Mouse (Mus musculus): ENCODE results near the gene Kpna6. TPM values are rescaled to one million over a fixed set of nuclear protein-coding genes. Genes with fewer than 3 reads are reported as not detected.

Gene Kpna6
- total RNA-seq, 2 experiments from 2014 or later, result 84.2 to 94.0 TPM

DNA sequence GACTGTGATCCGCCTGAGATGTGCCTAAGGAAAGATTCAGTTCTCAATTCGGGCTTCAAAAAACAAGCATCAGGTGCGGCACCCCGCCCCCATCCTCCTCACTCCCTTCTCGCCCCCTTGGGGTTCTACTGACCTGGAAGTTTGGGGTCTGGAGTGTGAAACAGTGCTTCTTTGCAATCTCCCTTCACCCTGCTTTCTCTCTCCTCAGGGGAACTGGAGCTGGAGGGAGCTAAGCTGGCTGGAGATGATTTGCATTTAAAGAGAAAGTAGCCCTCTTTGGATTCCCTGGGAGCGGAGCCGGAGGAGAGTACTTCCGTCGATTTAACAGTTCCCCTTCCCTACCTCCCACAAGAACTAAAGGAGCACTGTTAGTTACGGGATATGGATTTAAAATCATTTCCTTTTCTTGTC is 48.9 kb downstream of the Kpna6 start, which contains the start of gene Ccdc28b:
Gene Ccdc28b (minus strand): TSS at position 267 of the 411 bp plus-strand sequence.
- peak; percentile 55 to 56 for DNase-seq (ENCODE audit: extremely low spot score in 1 of 2, low spot score in 2 of 2)
- Histone ChIP-seq H3K4me3 (peak within 1 kb of the TSS; percentile 80), H3K27ac (peak within 1 kb of the TSS; percentile 97)
- intact Hi-C loops (cut with DNase I), result loop anchor here (2.0 kb wide), 1 partner anchor 17 kb away; the partner anchor contains the start of gene Txlna
- TF ChIP-seq CTCF (IDR thresholded peaks at IDR 0.05), result no peak

DNA sequence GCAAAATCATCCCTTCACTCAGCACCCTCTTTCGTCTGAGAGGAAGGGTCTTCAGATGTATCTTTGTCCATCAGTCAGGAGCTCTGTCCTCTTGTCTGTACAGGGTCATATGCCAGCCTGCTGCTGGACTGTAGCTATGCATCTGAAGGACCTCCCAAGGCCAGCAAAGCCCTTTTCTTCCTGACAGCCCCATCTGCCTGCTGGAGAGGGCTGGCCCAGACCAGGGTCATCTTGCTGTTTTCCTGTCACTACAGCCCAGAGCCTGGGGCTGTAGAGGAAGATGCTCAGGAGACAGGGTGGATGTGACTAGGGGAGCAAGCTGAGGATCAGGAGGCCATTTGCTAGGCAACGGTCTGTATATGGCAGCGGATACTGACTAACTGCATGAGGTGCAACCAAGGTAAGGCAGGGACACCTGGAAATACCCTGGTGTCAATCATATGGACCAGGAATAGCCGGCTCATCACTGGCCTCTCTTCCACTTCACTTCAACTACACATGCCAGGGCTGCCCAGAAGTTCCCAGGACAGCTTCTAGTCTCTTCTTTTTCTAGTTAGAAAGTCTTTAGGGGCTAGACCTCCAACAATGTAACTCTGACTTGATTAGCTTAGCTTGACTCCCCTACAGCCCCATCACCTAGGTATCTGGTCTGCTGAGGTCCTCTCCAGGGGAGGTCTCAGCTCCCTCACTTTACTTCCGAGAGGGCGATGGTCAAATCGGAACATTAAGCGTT is 49.6 kb downstream of the Kpna6 start:
- no peak for DNase-seq (ENCODE audit: extremely low spot score in 1 of 2, low spot score in 2 of 2)
- Histone ChIP-seq H3K27ac (peak overlapping the region; percentile 97), H3K4me3 (peak overlapping the region; percentile 80)
- intact Hi-C loops (cut with DNase I), result no loop called here
- no peak for TF ChIP-seq CTCF (IDR thresholded peaks at IDR 0.05)

DNA sequence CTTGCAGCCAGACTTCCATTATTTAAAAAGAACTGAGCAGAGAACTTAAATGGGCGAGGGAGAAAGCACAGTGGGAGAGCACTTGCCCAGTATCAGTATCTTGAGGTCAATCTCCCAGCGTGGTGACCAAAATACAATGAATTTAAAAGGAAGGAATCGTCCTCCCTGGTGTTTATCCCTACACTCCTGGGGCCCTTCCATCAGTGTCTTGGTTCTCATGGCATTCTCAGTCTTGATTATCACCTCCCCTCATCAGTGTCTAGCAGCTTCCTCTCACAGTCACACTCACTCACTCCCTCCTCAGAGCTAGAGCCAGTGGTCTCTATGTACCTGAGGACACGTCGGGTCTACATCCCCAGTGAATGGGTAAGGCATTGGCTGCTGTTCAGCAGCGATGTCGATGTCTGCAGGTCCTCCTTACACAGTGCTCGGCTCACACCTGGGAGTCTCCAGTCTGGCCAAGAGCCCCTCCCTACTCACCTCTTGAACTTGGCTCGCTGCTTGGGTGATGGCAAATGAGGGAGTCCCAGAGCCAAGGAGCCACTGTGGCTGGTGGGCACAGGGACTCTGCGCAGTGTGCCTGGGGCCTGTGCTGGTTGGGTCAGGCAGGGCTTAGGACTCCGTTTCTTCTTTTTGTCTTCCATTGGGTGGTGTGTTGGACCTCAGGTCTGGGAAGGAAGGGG is 50.3 kb downstream of the Kpna6 start:
- intact Hi-C loops (cut with DNase I), result no loop called here
- no peak for DNase-seq (ENCODE audit: extremely low spot score in 1 of 2, low spot score in 2 of 2)
- peak overlapping the region; percentile 97 for H3K27ac ChIP-seq
- peak overlapping the region; percentile 80 for H3K4me3 ChIP-seq
- TF ChIP-seq CTCF (IDR thresholded peaks at IDR 0.05), result no peak; the same call in 1 of the 2 replicates

DNA sequence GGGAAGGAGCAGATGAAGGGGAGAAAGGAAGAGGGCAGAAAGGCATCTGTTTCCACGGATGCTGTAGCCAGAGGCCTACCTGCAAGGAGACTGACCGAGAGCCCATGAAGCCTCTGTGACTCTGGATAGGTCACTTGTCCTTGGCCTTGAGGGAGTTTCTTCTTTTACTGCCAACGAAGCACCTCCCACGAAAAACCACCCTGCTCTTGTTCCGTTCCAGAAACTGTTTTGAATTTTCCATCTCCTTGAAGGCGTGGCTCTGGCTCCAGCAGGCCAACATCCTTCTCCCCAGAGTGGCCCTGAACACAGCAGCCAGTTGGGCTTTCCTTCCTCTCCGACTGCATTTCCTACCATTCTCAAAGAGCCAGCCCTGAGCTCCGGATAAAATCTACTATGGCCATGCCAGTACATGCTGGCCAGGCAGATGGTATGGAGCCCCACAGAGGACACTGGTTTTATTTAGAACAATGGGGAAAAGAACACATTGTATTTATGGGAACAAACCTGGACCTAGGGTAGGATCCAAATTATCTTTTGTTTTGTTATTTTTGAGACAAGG is 51.2 kb downstream of the Kpna6 start:
- peak overlapping the region; percentile 97 for H3K27ac ChIP-seq
- DNase-seq (ENCODE audit: extremely low spot score in 1 of 2, low spot score in 2 of 2), result no peak
- no peak for TF ChIP-seq CTCF (IDR thresholded peaks at IDR 0.05)
- H3K4me3 ChIP-seq, result peak overlapping the region; percentile 80
- intact Hi-C loops (cut with DNase I), result no loop called here

DNA sequence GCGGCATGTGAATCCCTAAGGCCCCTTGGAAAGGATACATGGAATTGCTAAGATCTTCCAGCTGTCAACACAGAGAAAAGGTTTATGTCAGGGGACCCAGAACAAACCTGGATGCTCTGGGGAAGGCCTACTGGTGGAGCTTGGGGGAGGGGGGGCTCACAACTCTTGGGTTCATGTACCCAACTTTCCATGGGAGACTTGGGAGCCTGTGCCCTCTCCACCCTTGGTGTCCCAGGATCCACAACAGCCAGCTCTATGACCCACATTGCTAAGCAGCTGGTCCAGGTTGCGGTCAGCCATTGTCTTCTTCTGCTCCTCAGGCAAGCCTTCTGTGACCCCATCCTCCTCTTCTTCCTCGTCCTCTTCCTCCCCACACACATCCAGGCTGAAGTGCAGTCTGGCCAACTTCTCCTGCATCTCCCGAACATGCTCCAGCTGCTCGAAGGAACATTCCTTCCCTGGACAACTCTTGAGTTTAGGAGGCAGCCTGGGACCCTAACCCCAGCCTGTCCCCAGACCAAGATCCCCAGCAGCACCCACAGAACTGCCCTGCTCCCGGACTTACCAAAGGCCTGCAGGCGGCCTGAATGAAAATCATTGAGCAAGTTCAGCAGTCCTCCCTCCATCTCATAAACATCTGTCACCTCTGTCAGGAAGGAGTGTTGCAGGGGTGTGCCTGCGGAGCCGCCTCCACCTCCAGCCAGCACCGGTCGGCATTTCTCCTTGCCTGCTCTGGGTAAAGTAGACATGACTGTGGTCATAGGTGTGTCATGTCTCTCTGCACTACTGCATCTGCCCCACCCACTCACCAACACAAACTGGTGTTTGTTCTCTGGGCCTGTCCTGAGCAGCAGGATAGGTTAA is 51.9 kb downstream of the Kpna6 start:
- no peak overlapping the region; the same call in none of the 2 replicates for H3K4me3 ChIP-seq
- intact Hi-C loops (cut with DNase I), result no loop called here
- no peak for DNase-seq (ENCODE audit: extremely low spot score in 1 of 2, low spot score in 2 of 2)
- H3K27ac ChIP-seq, result peak overlapping the region; percentile 30
- no peak for TF ChIP-seq CTCF (IDR thresholded peaks at IDR 0.05)

DNA sequence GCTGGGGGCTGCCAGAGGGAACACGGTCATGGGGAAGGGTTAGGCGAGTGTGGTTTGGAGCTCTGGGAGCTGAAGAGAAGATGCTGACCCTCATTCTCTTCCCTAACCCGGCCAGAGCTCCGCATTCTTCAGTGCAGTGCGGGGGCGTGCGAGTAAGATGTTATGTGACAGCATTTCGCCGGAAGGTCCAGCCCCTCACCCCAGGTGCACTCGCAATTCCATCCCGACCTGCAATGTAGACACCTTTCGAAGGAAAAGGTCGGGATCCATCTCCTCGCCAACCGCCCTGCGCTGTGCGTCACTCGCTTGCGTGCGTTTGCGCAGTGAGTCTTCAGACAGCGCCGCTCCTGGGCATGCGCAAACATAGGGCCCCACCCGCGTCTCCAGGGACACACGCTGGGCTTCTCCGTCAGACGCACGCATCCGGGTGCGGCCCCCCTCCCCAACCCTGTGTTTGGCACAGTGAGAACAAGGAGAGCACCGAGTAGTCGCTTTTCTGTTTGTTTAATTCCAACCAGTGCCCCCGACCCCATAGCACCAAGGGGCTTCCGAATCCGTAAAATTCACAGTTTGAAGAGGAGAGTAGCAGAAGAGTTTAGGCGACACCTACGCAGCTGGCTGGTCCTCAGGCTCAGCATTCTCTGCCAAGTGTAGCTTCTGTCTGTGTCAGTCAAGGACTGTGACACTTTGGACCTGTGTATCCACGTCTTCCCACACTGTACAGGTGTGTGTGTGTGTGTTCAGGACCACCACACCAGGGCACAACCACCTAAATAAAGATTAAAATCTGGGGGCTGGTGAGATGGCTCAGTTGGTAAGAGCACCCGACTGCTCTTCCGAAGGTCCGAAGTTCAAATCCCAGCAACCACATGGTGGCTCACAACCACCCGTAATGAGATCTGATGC is 53.5 kb downstream of the Kpna6 start, which contains the start of gene Iqcc:
Gene Iqcc (minus strand): TSS at position 314 of the 906 bp plus-strand sequence.
- Histone ChIP-seq H3K4me3 (peak within 1 kb of the TSS; percentile 73), H3K27ac (peak within 1 kb of the TSS; percentile 99)
- TF ChIP-seq CTCF (IDR thresholded peaks at IDR 0.05), result no peak
- DNase-seq (ENCODE audit: extremely low spot score in 1 of 2, low spot score in 2 of 2), result peak; percentile 96 to 97
- intact Hi-C loops (cut with DNase I), result no loop called here

DNA sequence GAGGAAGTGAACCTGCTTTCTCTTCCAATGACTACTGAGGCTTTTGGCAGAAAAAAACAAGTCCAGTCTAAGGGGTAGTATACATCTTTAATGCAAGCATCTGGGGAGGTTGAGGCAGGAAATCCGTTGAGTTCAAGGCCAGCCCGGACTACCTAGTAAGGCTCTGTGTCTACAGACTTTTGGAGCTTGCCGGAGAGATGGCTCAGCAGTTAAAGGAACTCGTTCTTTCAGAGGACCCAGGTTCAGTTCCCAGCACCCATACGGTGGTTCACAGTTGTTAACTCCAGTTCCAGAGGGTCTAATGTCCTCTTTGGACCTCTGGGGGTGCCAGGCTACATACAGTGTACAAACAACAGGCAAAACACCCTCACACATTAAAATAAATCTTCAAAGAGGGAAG is 54.5 kb downstream of the Kpna6 start:
- no peak for TF ChIP-seq CTCF (IDR thresholded peaks at IDR 0.05)
- DNase-seq (ENCODE audit: extremely low spot score in 1 of 2, low spot score in 2 of 2), result no peak
- intact Hi-C loops (cut with DNase I), result no loop called here
- Histone ChIP-seq H3K27ac (peak overlapping the region; percentile 99), H3K4me3 (peak overlapping the region; percentile 73)

DNA sequence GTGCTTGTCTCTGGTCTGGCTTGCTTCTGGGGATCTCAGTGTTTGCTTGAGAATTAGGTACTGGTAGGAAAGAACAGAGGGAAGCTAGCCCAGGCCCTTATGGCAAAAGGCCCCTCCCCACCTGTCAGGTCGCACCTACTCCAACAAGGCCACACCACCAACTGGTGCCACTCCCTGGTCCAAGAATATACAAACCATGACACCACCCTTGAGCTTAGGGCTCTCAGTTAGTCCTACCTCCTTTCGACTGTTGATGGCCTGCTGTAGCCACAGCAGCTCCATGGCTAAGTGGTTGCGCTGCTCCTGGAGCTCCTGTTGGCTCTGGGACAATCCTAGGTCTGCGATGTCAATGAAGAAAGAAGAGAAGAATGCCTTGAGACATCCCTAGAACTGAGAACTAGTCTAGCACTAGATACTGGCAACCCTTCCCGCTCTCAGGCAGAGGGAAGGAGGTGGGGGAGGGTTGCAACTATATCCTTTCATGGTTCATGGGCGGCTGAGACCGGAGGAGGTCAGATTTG is 55.4 kb downstream of the Kpna6 start:
- TF ChIP-seq CTCF (IDR thresholded peaks at IDR 0.05), result no peak
- DNase-seq (ENCODE audit: extremely low spot score in 1 of 2, low spot score in 2 of 2), result no peak
- Histone ChIP-seq H3K4me3 (no peak overlapping the region), H3K27ac (no peak overlapping the region)
- intact Hi-C loops (cut with DNase I), result no loop called here

DNA sequence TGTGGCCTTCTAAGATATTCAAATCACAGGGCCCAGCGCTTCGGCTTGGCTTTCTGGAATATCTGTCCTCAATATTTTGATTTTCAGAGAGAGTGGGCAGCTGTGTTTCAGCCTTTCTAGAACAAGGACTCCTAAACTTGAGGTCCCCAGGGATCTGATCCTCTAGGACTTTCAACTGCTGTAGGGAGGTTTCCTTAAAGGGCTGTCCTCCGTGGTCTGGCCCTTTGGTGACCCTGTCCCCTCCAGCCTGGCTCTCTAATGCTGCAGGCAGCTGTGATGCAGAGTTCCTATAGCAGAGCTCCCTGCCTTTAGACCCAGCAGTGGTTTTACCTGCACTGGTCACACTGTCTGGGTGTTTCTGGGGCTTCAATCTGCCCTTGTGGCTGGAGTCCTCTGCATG is 55.9 kb downstream of the Kpna6 start:
- intact Hi-C loops (cut with DNase I), result no loop called here
- no peak overlapping the region for H3K27ac ChIP-seq
- no peak for TF ChIP-seq CTCF (IDR thresholded peaks at IDR 0.05)
- no peak for DNase-seq (ENCODE audit: extremely low spot score in 1 of 2, low spot score in 2 of 2)
- no peak overlapping the region for H3K4me3 ChIP-seq

DNA sequence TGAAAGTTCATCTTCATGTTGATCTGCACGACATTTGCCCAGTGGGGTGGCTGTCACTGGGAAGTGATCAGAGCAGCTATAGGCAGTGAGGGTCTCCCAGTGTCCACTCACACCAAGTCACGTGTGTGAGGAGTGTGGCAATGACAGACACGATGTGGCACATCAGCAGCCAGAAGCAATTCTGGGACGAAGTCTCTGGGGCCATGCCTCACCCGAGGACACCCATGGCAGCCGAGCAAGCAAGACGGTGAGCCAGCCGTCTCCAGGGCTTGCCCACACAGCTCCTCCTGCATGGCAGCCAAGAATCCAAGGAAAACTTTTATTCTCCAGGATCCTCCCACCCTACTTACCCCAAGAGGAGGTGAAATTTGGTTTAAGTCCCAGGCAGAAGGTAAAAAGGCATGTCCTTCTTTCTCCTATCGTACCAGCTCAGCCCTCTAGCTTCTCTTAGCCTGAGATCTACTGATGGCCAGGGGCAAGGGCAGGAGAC is 56.7 kb downstream of the Kpna6 start:
- intact Hi-C loops (cut with DNase I), result no loop called here
- Histone ChIP-seq H3K4me3 (no peak overlapping the region), H3K27ac (no peak overlapping the region)
- no peak for TF ChIP-seq CTCF (IDR thresholded peaks at IDR 0.05)
- DNase-seq (ENCODE audit: extremely low spot score in 1 of 2, low spot score in 2 of 2), result no peak
